Mouse (Mus musculus) kidney, adult 9 months (tissue): ENCODE data around the gene Rab8b.
"Not testable (repeated sequence)": the region's sequence is repeated elsewhere in the genome, so short reads cannot be mapped to it uniquely, and the experiment has no call there.

Experiments
- DNase-seq: peaks from one replicate; pipeline ENCODE4 v3.0.0; 2022

Rab8b gene

DNA sequence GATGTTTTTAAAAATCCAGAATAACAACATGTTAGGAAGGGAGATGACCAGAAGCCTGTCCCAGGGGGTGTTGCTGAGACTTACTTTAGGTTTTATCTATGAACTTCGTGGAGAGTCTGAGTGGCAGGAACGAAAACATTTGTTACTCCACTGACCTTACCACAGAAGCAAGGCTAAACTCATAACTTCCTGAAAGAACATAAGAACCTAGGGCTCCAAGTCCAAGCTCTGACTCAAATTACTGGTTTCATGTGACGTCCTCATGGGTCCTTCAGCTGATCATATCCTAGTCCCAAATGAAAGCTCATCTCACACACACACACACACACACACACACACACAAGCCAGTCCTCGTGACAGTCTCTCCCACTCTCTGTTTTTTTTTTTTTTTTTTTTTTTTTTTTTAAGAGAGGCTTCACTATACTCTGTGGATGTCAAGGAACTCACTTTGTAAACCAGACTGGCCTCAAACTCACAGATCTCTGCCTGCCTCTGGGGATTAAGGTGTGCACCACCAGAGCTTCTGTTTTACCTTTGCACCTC, 87.0 kb downstream of the Rab8b start:
- peak; percentile 23 for DNase-seq

DNA sequence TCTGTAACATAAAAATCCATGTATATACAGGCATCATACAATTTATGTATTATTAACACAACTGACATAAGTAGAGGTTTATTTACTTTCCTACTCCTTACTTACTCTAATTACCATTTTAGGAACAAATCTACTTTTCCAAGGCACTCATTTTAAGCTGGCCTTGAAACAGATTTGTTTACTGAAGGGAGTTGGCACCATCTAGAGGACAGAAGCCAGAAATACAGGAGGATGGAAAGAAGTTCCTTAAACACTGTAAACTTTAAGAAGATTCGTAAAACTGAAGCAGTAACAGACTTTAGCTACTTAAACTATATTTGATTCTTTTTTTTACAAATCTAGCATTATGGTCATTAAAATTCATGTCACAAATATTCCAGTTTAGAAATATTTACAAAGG, 93.5 kb downstream of the Rab8b start:
- peak; percentile 65 for DNase-seq

GRCm38 (mm10) chr9:66822255-66822654, 97.2 kb downstream of the Rab8b start:
- not testable (repeated sequence) for DNase-seq

GRCm38 (mm10) chr9:66820996-66821395, 98.5 kb downstream of the Rab8b start:
- no peak for DNase-seq

DNA sequence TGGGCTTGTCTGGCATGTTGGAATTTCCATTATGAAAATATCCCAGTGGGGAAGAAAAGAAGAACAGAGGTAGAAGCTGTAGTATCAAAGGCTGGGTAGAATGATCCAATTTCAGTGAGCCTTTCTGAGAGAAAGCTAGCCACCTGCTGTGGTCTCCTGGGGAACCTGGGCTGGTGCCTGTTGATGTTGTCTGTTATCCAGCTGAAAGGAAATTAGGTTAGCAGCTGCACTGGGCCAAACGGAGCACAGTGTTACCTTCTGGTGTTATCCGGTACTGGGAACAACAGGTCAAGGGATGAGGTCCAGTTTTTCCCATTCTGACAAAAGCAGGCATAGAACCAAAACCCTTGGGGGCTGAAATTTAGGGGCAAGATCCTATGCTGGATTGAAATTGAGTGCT, 106.1 kb downstream of the Rab8b start:
- no peak for DNase-seq

- not testable (repeated sequence) for DNase-seq
Observed at GRCm38 (mm10) chr9:66805951-66806350, 113.5 kb downstream of the Rab8b start.

DNA sequence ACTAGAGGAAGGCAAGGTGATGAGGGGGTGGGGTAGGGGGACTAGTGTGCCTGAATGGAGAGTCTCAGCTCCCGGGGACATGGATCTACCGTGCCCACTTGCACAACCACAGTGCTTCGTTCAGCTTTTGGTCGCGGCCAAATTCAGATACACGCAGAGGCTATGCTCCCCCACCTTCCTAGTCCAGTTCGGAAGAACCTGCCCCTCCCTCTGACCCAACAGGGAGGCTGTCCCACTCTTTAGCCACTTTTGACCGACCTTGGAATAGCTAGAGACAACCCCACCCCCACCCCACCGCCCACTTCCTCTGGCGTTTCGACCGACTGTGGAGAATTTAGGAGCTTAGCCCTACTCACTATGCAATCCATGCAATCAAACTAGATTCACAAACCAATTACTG, 117.5 kb downstream of the Rab8b start:
- no peak for DNase-seq

DNA sequence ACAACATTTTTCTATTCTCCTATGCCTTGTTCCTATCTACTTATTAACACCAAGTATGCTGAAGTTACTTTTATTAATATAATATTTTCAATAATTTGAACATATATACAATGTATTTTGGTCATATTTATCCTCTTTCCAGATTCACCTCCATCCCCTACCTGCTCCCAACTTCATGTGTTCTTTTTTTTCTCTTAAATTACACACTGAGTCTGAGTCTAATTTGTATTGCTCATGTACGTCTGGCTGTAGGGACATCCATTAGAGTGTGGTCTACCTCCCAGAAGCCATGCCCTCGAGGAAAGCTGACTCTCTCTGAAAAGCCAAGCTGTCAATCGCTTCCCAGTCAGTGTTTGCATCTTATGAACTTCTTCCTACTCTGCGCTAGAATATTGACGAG, 122.7 kb downstream of the Rab8b start, which contains the start of gene Gm10647:
Gene Gm10647, plus strand, starts transcription at position 301 of the 400 bp plus-strand sequence.
- no peak for DNase-seq

- peak; percentile 99 for DNase-seq
Observed at GRCm38 (mm10) chr9:66795464-66796324, 123.8 kb downstream of the Rab8b start, which contains the start of gene Aph1b. TSS of gene Aph1b (minus strand) at chr9:66795490.

GRCm38 (mm10) chr9:66794629-66795463, 124.6 kb downstream of the Rab8b start:
- no peak for DNase-seq
